Mouse (Mus musculus) intestine, embryonic 15.5 days (tissue): ENCODE data around the gene Rbm19. TPM values are rescaled to one million over a fixed set of nuclear protein-coding genes. Genes with fewer than 3 reads are reported as not detected.
"Not testable (repeated sequence)": the region's sequence is repeated elsewhere in the genome, so short reads cannot be mapped to it uniquely, and the experiment has no call there.

Source experiments
- ATAC-seq: fragments of 200-750 bp; cut with Nextera tagmentation; 2 replicates; pipeline ENCODE4 v1.8.0; 2017; ENCODE audit warnings: moderate TSS enrichment, moderate library complexity
- H3K27ac ChIP-seq: fragments of 300-500 bp; sonication (generic); 2 replicates; pipeline ENCODE4 v1.5.1; 2015; ENCODE audit warnings: mild to moderate bottlenecking, inconsistent platforms
- H3K27me3 ChIP-seq: fragments of 300-500 bp; sonication (generic); replicated peaks from 2 replicates; pipeline ENCODE4 v1.6.1; 2015; ENCODE audit warnings: inconsistent platforms
- H3K36me3 ChIP-seq: fragments of 300-500 bp; sonication (generic); 2 replicates; pipeline ENCODE4 v1.6.1; 2015; ENCODE audit warnings: inconsistent platforms
- H3K4me1 ChIP-seq: fragments of 300-500 bp; sonication (generic); replicated peaks from 2 replicates; pipeline ENCODE4 v1.6.1; 2015; ENCODE audit warnings: inconsistent platforms
- H3K4me2 ChIP-seq: fragments of 300-500 bp; sonication (generic); replicated peaks from 2 replicates; pipeline ENCODE4 v1.6.1; 2015; ENCODE audit warnings: mild to moderate bottlenecking, inconsistent platforms
- H3K4me3 ChIP-seq: fragments of 300-500 bp; sonication (generic); replicated peaks from 2 replicates; pipeline ENCODE4 v1.5.1; 2015; ENCODE audit warnings: inconsistent platforms
- H3K9ac ChIP-seq: fragments of 300-500 bp; sonication (generic); 2 replicates; pipeline ENCODE4 v1.6.1; 2015; ENCODE audit warnings: inconsistent platforms
- H3K9me3 ChIP-seq: fragments of 300-500 bp; sonication (generic); 2 replicates; pipeline ENCODE4 v1.6.1; 2016; ENCODE audit warnings: inconsistent platforms
- WGBS: fragments of 180-500 bp; shearing (Covaris S2); methylation state at CpG from one replicate; pipeline ENCODE4 v1.1.7; 2015; 5-methylcytosine and 5-hydroxymethylcytosine counted together
- polyA plus RNA-seq: library from polyadenylated mRNA; unstranded; fragments of >200 nt; fragmentation: Nextera tagmentation; extraction: Ambion mirVana; gene quantifications from 2 replicates; pipeline ENCODE4 v1.2.1, GENCODE M21; 2015

Gene Rbm19
- polyA plus RNA-seq, 1 experiment from 2014 or later, result 25.8 TPM

- no peak overlapping the region for H3K4me3 ChIP-seq
- no peak for ATAC-seq
- no peaks in the 10 kb centered on the region for H3K9me3 ChIP-seq
- no peak overlapping the region for H3K4me2 ChIP-seq
- H3K36me3 ChIP-seq, result no peaks in the 10 kb centered on the region
- H3K27ac ChIP-seq, result no peak overlapping the region
- H3K27me3 ChIP-seq, result no peaks in the 10 kb centered on the region
- 22% methylated on average over 12 of the region's 12 CpGs for WGBS
- H3K9ac ChIP-seq, result no peak overlapping the region
- H3K4me1 ChIP-seq, result no peaks in the 10 kb centered on the region
Measured at GRCm38 (mm10) chr5:120106424-120107073, 9.7 kb upstream of the Rbm19 start.

GRCm38 (mm10) chr5:120114361-120114760 is 1.9 kb upstream of the Rbm19 start:
- H3K4me1 ChIP-seq, result peaks cover 4% of the 10 kb centered on the region; the same call in 1 of the 2 replicates

GRCm38 (mm10) chr5:120117161-120117560 is 896 bp downstream of the Rbm19 start:
- not testable (repeated sequence) for H3K4me1 ChIP-seq, H3K27me3 ChIP-seq, H3K27ac ChIP-seq, ATAC-seq, H3K9me3 ChIP-seq, H3K9ac ChIP-seq
- 50% methylated on average over 3 of the region's 3 CpGs for WGBS
- peaks cover 25% of the 10 kb centered on the region for H3K36me3 ChIP-seq
- H3K4me3 ChIP-seq, result peak overlapping the region; percentile 60
- peak overlapping the region; percentile 89 for H3K4me2 ChIP-seq

More at GRCm38 (mm10) chr5:120114361-120114760, 1.9 kb upstream of the Rbm19 start:
- Histone ChIP-seq H3K27ac (no peak overlapping the region), H3K4me3 (no peak overlapping the region), H3K9me3 (no peaks in the 10 kb centered on the region), H3K27me3 (no peaks in the 10 kb centered on the region; the same call in 1 of the 2 replicates), H3K4me2 (no peak overlapping the region), H3K36me3 (0 out of 2 replicates have a peak, but pooled peaks cover 3% of the 10 kb centered on the region), H3K9ac (no peak overlapping the region)
- no peak for ATAC-seq
- 83% methylated on average over 12 of the region's 12 CpGs for WGBS

- no peak overlapping the region for H3K27ac ChIP-seq
- H3K4me3 ChIP-seq, result no peak overlapping the region
- H3K9ac ChIP-seq, result no peak overlapping the region
- H3K27me3 ChIP-seq, result no peaks in the 10 kb centered on the region
- H3K4me1 ChIP-seq, result no peaks in the 10 kb centered on the region
- peaks cover 61% of the 10 kb centered on the region for H3K36me3 ChIP-seq
- no peak overlapping the region for H3K4me2 ChIP-seq
- 91% methylated on average over 16 of the region's 16 CpGs for WGBS
- H3K9me3 ChIP-seq, result no peaks in the 10 kb centered on the region
- ATAC-seq, result no peak
Measured at GRCm38 (mm10) chr5:120124881-120125690, 8.8 kb downstream of the Rbm19 start.

GRCm38 (mm10) chr5:120127641-120128040 is 11.4 kb downstream of the Rbm19 start:
- no peak overlapping the region for H3K4me2 ChIP-seq
- no peaks in the 10 kb centered on the region for H3K9me3 ChIP-seq
- H3K9ac ChIP-seq, result no peak overlapping the region
- H3K27me3 ChIP-seq, result no peaks in the 10 kb centered on the region
- peaks cover 50% of the 10 kb centered on the region for H3K36me3 ChIP-seq
- ATAC-seq, result no peak
- no peaks in the 10 kb centered on the region for H3K4me1 ChIP-seq
- 56% methylated on average over 10 of the region's 10 CpGs for WGBS
- no peak overlapping the region for H3K27ac ChIP-seq
- H3K4me3 ChIP-seq, result no peak overlapping the region

GRCm38 (mm10) chr5:120128511-120128910 is 12.2 kb downstream of the Rbm19 start:
- WGBS, result 87% methylated on average over 5 of the region's 5 CpGs
- ATAC-seq, result no peak
- Histone ChIP-seq H3K4me2 (no peak overlapping the region), H3K27me3 (no peaks in the 10 kb centered on the region), H3K9me3 (no peaks in the 10 kb centered on the region), H3K4me1 (no peaks in the 10 kb centered on the region), H3K36me3 (peaks cover 50% of the 10 kb centered on the region), H3K4me3 (no peak overlapping the region), H3K27ac (no peak overlapping the region), H3K9ac (no peak overlapping the region)

- 89% methylated on average over 7 of the region's 7 CpGs for WGBS
- Histone ChIP-seq H3K4me3 (no peak overlapping the region), H3K9me3 (no peaks in the 10 kb centered on the region)
Measured at GRCm38 (mm10) chr5:120129070-120129469, 12.8 kb downstream of the Rbm19 start.

GRCm38 (mm10) chr5:120129761-120130160 is 13.5 kb downstream of the Rbm19 start:
- no peak overlapping the region for H3K4me2 ChIP-seq

More at GRCm38 (mm10) chr5:120129070-120129469, 12.8 kb downstream of the Rbm19 start:
- Histone ChIP-seq H3K4me1 (no peaks in the 10 kb centered on the region), H3K9ac (no peak overlapping the region), H3K36me3 (peaks cover 48% of the 10 kb centered on the region), H3K27me3 (no peaks in the 10 kb centered on the region), H3K4me2 (no peak overlapping the region), H3K27ac (no peak overlapping the region)
- no peak for ATAC-seq

GRCm38 (mm10) chr5:120130163-120130562 is 13.9 kb downstream of the Rbm19 start:
- Histone ChIP-seq H3K9me3 (no peaks in the 10 kb centered on the region), H3K36me3 (peaks cover 41% of the 10 kb centered on the region), H3K4me2 (no peak overlapping the region), H3K9ac (no peak overlapping the region), H3K27me3 (no peaks in the 10 kb centered on the region), H3K27ac (no peak overlapping the region), H3K4me3 (no peak overlapping the region), H3K4me1 (no peaks in the 10 kb centered on the region)
- WGBS, result 94% methylated on average over 2 of the region's 2 CpGs
- peak; percentile 50; the same call in 1 of the 2 replicates for ATAC-seq

More at GRCm38 (mm10) chr5:120129761-120130160, 13.5 kb downstream of the Rbm19 start:
- Histone ChIP-seq H3K27me3 (no peaks in the 10 kb centered on the region), H3K9me3 (no peaks in the 10 kb centered on the region), H3K4me3 (no peak overlapping the region), H3K36me3 (peaks cover 44% of the 10 kb centered on the region), H3K9ac (no peak overlapping the region), H3K27ac (no peak overlapping the region), H3K4me1 (no peaks in the 10 kb centered on the region)
- ATAC-seq, result no peak
- 92% methylated on average over 7 of the region's 7 CpGs for WGBS

GRCm38 (mm10) chr5:120131600-120131999 is 15.3 kb downstream of the Rbm19 start:
- ATAC-seq, result no peak
- Histone ChIP-seq H3K27me3 (no peaks in the 10 kb centered on the region), H3K36me3 (peaks cover 27% of the 10 kb centered on the region), H3K4me1 (no peaks in the 10 kb centered on the region), H3K9me3 (no peaks in the 10 kb centered on the region), H3K27ac (no peak overlapping the region), H3K4me3 (no peak overlapping the region), H3K9ac (no peak overlapping the region), H3K4me2 (no peak overlapping the region)
- WGBS, result 68% methylated on average over 5 of the region's 5 CpGs

GRCm38 (mm10) chr5:120134000-120134399 is 17.7 kb downstream of the Rbm19 start:
- Histone ChIP-seq H3K27ac (no peak overlapping the region), H3K9ac (no peak overlapping the region), H3K27me3 (no peaks in the 10 kb centered on the region), H3K4me2 (no peak overlapping the region), H3K4me1 (no peaks in the 10 kb centered on the region), H3K4me3 (no peak overlapping the region), H3K36me3 (peaks cover 15% of the 10 kb centered on the region), H3K9me3 (no peaks in the 10 kb centered on the region)
- WGBS, result 39% methylated on average over 6 of the region's 6 CpGs
- ATAC-seq, result no peak; the same call in 1 of the 2 replicates

GRCm38 (mm10) chr5:120135337-120135736 is 19.1 kb downstream of the Rbm19 start:
- Histone ChIP-seq H3K9ac (no peak overlapping the region), H3K27ac (no peak overlapping the region), H3K27me3 (no peaks in the 10 kb centered on the region), H3K36me3 (peaks cover 12% of the 10 kb centered on the region), H3K9me3 (no peaks in the 10 kb centered on the region), H3K4me2 (no peak overlapping the region), H3K4me1 (no peaks in the 10 kb centered on the region), H3K4me3 (no peak overlapping the region)
- 91% methylated on average over 14 of the region's 14 CpGs for WGBS
- no peak for ATAC-seq
